Mouse (Mus musculus) kidney, adult 2 months (tissue): ENCODE measurements around the gene Vps26b.

Source experiments
- CTCF ChIP-seq: fragments of 200-500 bp; conservative IDR thresholded peaks from 2 replicates; pipeline ENCODE4 v1.5.1; 2011; ENCODE audit warnings: low read depth, mild to moderate bottlenecking, control low read depth, low read length, moderate library complexity, mixed read lengths; ENCODE audit not compliant: insufficient read depth, insufficient read length
- POLR2A ChIP-seq: fragments of 200-500 bp; IDR thresholded peaks from one replicate; pipeline ENCODE4 v1.6.1; 2011; ENCODE audit warnings: low read depth, low read length, control low read depth

DNA sequence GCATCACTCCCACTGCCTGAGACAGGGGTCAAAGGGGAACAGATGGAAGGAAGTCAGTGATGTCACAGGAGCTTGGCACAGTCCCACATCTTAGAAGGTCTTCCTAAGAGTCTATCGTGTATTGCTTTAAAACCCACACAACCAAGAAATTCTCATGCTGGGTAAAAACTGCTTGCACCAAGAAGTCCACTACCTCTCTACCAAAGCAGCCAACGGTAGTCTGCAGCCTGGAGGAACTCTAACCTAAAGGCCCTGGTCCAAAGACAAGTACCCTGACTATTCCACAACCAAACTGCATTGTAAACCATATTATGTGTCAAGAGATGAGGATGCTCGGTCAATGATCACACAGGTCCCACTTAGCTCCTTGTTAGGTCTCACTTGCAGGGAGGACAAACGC lies 39.7 kb downstream of the Vps26b start:
- no peak for TF ChIP-seq CTCF
- TF ChIP-seq POLR2A: no peak
